Mouse (Mus musculus): ENCODE measurements around the gene Rtkn. TPM values are rescaled to one million over a fixed set of nuclear protein-coding genes. Genes with fewer than 3 reads are reported as not detected.

The Rtkn gene
- polyA plus RNA-seq, 1 experiment from 2014 or later: 10.1 TPM

DNA sequence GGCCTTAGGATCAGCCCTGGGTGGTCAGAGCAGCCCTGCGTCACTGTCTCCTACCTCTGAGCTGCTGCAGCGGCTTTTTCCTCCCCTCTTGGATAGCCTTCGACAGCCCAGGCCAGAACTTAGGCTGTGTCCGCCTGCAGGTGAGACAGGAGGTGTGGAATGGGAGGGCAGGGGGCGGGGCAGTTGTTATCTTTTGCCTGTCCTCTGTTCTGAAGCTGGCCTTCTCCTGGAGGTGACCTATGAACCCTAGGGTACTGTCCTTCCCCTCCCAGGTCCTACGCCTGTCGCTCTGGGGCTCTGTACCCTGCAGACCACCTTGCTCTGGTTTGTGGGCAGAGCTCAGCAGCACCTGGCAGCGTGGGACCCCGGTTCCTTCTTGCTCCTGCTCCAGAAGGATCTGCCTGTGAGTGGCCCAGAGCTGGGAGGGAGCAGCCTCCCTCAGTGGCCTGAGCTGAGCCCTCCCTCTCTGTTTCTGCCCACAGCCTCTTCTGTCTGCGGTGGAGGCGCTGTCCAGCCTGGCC is 32.1 kb upstream of the Rtkn start:
- 0 out of 2 replicates have a peak, but pooled peaks cover 5% of the 10 kb centered on the region for H3K27me3 ChIP-seq
- H3K9me3 ChIP-seq (replicated peaks): no peaks in the 10 kb centered on the region
- H3K36me3 ChIP-seq: peaks cover 30% of the 10 kb centered on the region
- peaks cover 41% of the 10 kb centered on the region for H3K4me1 ChIP-seq (replicated peaks)
- H3K27ac ChIP-seq: 0 out of 2 replicates have a peak overlapping the region, but pooled peaks have one; percentile 13
- WGBS (ENCODE audit: insufficient replicate concordance): 68% methylated on average over 11 of the region's 11 CpGs
- DNase-seq (no peak), ATAC-seq (ENCODE audit: low read depth) (peak; percentile 6; the same call in 1 of the 2 replicates)
- peak overlapping the region; percentile 90 for H3K9ac ChIP-seq
- H3K4me2 ChIP-seq: peak overlapping the region; percentile 99
- peak overlapping the region; percentile 81 for H3K4me3 ChIP-seq (replicated peaks)

DNA sequence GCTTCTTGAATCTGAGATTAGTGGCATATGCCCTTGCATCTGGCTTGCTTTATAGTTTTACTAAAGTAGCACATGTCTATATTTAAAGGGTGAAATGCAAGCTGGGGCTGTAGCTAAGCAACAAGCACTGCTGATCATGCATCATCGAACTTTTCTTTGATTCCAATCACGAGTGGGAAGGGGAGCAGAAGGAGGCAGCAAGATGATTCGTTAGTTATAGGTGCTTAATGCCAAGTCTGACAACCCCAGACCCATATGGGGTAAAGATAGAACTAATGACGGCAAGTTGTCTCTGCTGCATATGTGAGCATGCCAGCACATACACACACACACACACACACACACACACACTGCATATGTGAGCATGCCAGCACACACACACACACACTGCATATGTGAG is 31.1 kb upstream of the Rtkn start:
- no peak for ATAC-seq (ENCODE audit: low read depth)
- no peaks in the 10 kb centered on the region for H3K9me3 ChIP-seq (replicated peaks)
- H3K27ac ChIP-seq: no peak overlapping the region
- peaks cover 30% of the 10 kb centered on the region for H3K36me3 ChIP-seq
- DNase-seq: no peak
- H3K27me3 ChIP-seq: no peaks in the 10 kb centered on the region
- H3K4me2 ChIP-seq: no peak overlapping the region
- 68% methylated on average over 4 of the region's 4 CpGs for WGBS (ENCODE audit: insufficient replicate concordance)
- no peak overlapping the region for H3K9ac ChIP-seq
- H3K4me3 ChIP-seq (replicated peaks): no peak overlapping the region
- H3K4me1 ChIP-seq (replicated peaks): peaks cover 46% of the 10 kb centered on the region

DNA sequence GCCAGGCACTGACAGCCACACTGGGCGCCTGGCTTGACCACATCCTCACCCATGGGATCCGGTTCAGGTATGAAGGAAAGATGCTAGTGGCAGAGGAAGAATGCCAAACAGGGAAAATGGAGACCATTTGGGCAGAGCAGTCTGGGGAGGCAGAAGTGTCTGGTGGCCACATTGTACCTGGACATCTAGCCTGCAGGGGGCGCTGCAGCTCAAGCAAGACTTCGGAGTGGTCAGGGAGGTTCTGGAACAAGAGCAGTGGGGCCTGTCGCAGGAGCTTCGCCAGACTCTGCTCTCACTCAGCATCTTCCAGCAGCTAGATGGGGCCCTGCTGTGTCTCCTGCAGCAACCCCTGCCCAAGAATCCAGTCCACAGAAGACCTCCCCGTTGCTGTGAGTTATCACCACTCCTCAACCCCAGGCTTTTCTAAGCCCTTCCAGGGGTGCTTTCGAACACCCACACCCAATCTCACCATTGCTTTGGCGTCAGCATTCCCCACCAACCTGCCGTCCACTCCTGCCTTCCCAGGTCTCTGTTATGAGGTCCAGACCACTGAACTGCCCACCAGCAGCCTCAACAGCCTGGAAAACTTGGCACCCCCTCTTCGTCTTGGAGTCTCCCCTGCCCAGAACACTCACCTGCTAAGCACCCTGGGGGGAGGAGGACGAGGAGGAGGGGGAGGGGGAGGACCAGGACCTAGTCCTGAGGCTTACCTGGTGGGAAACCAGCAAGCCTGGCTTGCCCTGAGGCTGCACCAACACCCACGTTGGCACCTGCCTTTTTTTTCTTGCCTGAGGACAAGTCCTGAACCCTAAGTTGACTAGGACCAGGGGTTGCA is 27.5 kb upstream of the Rtkn start:
- peaks cover 57% of the 10 kb centered on the region for H3K4me1 ChIP-seq (replicated peaks)
- H3K36me3 ChIP-seq: peaks cover 44% of the 10 kb centered on the region
- ATAC-seq (ENCODE audit: low read depth) (peak; percentile 33), DNase-seq (peak; percentile 77)
- H3K4me3 ChIP-seq (replicated peaks): peak overlapping the region; percentile 96
- peak overlapping the region; percentile 98 for H3K9ac ChIP-seq
- H3K4me2 ChIP-seq: peak overlapping the region; percentile 80
- no peaks in the 10 kb centered on the region for H3K27me3 ChIP-seq
- no peaks in the 10 kb centered on the region for H3K9me3 ChIP-seq (replicated peaks)
- H3K27ac ChIP-seq: peak overlapping the region; percentile 96
- 36% methylated on average over 13 of the region's 13 CpGs for WGBS (ENCODE audit: insufficient replicate concordance)

GRCm38 (mm10) chr6:83108762-83109668 is 26.2 kb upstream of the Rtkn start, which contains the start of gene Mrpl53:
Gene Mrpl53, plus strand, starts transcription at chr6:83109040.
- no peaks in the 10 kb centered on the region for H3K9me3 ChIP-seq (replicated peaks)
- peak within 1 kb of the TSS; percentile 80 for H3K4me2 ChIP-seq
- ATAC-seq (ENCODE audit: low read depth): peak; percentile 82
- peaks cover 41% of the 10 kb centered on the region for H3K36me3 ChIP-seq
- H3K4me1 ChIP-seq (replicated peaks): peaks cover 56% of the 10 kb centered on the region
- WGBS (ENCODE audit: insufficient replicate concordance): under 1% methylated on average over 76 of the region's 76 CpGs
- H3K27ac ChIP-seq: peak within 1 kb of the TSS; percentile 96
- peak within 1 kb of the TSS; percentile 98 for H3K9ac ChIP-seq
- H3K27me3 ChIP-seq: no peaks in the 10 kb centered on the region
- peak; percentile 69 for DNase-seq
- H3K4me3 ChIP-seq (replicated peaks): peak within 1 kb of the TSS; percentile 96

- 50% methylated on average over 4 of the region's 4 CpGs for WGBS (ENCODE audit: insufficient replicate concordance)
- H3K4me2 ChIP-seq: peak overlapping the region; percentile 10; the same call in 1 of the 2 replicates
These were observed 23.6 kb upstream of the Rtkn start for GRCm38 (mm10) chr6:83111510-83112136.

DNA sequence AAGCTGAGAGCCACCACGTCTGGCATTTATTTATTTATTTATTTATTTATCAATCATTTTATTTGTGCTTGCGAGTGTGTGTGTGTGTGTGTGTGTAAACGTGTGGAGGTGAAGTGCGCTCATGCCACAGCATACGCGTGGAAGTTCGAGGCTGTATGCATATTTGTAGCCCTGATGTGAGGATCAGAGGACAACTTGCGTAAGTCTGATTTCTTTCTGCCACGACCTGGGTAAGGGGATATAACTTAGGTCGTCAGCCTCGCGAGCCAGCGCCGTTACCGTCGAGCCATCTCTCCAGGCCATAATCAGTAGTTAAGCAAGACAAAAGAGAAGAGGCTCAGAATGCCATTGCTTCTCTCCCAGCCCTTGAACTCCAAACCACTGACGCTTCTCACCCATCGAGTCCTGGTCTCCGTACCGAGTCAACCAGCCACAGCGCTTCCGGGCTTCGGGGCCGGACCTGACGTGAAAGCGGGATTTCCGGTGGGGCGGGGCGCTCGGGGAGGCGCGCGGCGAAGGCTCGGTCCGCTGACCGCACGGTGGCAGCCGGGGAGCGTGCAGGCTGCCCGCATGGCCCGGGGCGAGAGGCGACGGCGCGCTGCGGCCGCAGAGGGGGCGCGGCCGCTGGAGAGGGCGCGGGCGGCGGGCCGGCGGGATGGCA is 20.1 kb upstream of the Rtkn start, which contains the start of gene Mogs:
TSS of gene Mogs (plus strand) at position 486 of the 661 bp plus-strand sequence.
- Histone ChIP-seq H3K4me1 (replicated peaks) (peaks cover 84% of the 10 kb centered on the region), H3K36me3 (peaks cover 46% of the 10 kb centered on the region), H3K9me3 (replicated peaks) (no peaks in the 10 kb centered on the region), H3K9ac (peak within 1 kb of the TSS; percentile 96), H3K4me3 (replicated peaks) (peak within 1 kb of the TSS; percentile 89), H3K27ac (peak within 1 kb of the TSS; percentile 93), H3K4me2 (peak within 1 kb of the TSS; percentile 97), H3K27me3 (no peaks in the 10 kb centered on the region)
- DNase-seq (peak; percentile 90), ATAC-seq (ENCODE audit: low read depth) (peak; percentile 90)
- 2% methylated on average over 58 of the region's 58 CpGs for WGBS (ENCODE audit: insufficient replicate concordance)

More at GRCm38 (mm10) chr6:83111510-83112136, 23.6 kb upstream of the Rtkn start:
- no peaks in the 10 kb centered on the region for H3K9me3 ChIP-seq (replicated peaks)
- DNase-seq: no peak
- H3K27me3 ChIP-seq: no peaks in the 10 kb centered on the region
- H3K36me3 ChIP-seq: peaks cover 23% of the 10 kb centered on the region
- no peak overlapping the region for H3K9ac ChIP-seq
- ATAC-seq (ENCODE audit: low read depth): no peak
- H3K27ac ChIP-seq: peak overlapping the region; percentile 96
- no peak overlapping the region for H3K4me3 ChIP-seq (replicated peaks)
- H3K4me1 ChIP-seq (replicated peaks): peaks cover 75% of the 10 kb centered on the region

- H3K9ac ChIP-seq: peak overlapping the region; percentile 96
- peaks cover 40% of the 10 kb centered on the region for H3K36me3 ChIP-seq
- 2% methylated on average over 48 of the region's 48 CpGs for WGBS (ENCODE audit: insufficient replicate concordance)
- H3K27ac ChIP-seq: peak overlapping the region; percentile 93
- no peak for DNase-seq
- peaks cover 84% of the 10 kb centered on the region for H3K4me1 ChIP-seq (replicated peaks)
- peak overlapping the region; percentile 89 for H3K4me3 ChIP-seq (replicated peaks)
- H3K4me2 ChIP-seq: peak overlapping the region; percentile 97
- peak; percentile 57 for ATAC-seq (ENCODE audit: low read depth)
- no peaks in the 10 kb centered on the region for H3K27me3 ChIP-seq
- H3K9me3 ChIP-seq (replicated peaks): no peaks in the 10 kb centered on the region
These were observed 19.4 kb upstream of the Rtkn start for GRCm38 (mm10) chr6:83115682-83116372.

- H3K4me1 ChIP-seq (replicated peaks): peaks cover 78% of the 10 kb centered on the region
- no peak for ATAC-seq (ENCODE audit: low read depth)
- peak overlapping the region; percentile 96 for H3K9ac ChIP-seq
- no peaks in the 10 kb centered on the region for H3K27me3 ChIP-seq
- no peaks in the 10 kb centered on the region for H3K9me3 ChIP-seq (replicated peaks)
- peak overlapping the region; percentile 97 for H3K4me2 ChIP-seq
- peak overlapping the region; percentile 89 for H3K4me3 ChIP-seq (replicated peaks)
- 66% methylated on average over 11 of the region's 11 CpGs for WGBS (ENCODE audit: insufficient replicate concordance)
- DNase-seq: no peak
- peaks cover 32% of the 10 kb centered on the region for H3K36me3 ChIP-seq
- peak overlapping the region; percentile 93 for H3K27ac ChIP-seq
These were observed 18.7 kb upstream of the Rtkn start for GRCm38 (mm10) chr6:83116373-83117164.

GRCm38 (mm10) chr6:83117165-83117438 is 18.2 kb upstream of the Rtkn start:
- 91% methylated on average over 4 of the region's 4 CpGs for WGBS (ENCODE audit: insufficient replicate concordance)
- Histone ChIP-seq H3K4me3 (replicated peaks) (peak overlapping the region; percentile 89), H3K4me1 (replicated peaks) (peaks cover 75% of the 10 kb centered on the region), H3K4me2 (peak overlapping the region; percentile 97), H3K27me3 (no peaks in the 10 kb centered on the region), H3K36me3 (peaks cover 32% of the 10 kb centered on the region), H3K9ac (peak overlapping the region; percentile 96), H3K9me3 (replicated peaks) (no peaks in the 10 kb centered on the region), H3K27ac (peak overlapping the region; percentile 93; the same call in 1 of the 2 replicates)
- ATAC-seq (ENCODE audit: low read depth): no peak
- no peak for DNase-seq
